ENCODE assay signal across 8 mouse cellular contexts in genomic region chr8:69399181-69399955, GRCm38 (mm10). TPM values are rescaled to one million over a fixed set of nuclear protein-coding genes. Genes with fewer than 3 reads are reported as not detected.
DNase-seq lines count a peak whose midpoint lies in the region; ATAC-seq lines count a peak whose summit lies in the region.

No protein-coding gene starts in this region.

- H3K27ac ChIP-seq in embryonic facial prominence, embryonic 11.5 days (replicated peaks; ENCODE audit: low read depth, low read length), result no peak overlapping the region
- peak overlapping the region; percentile 55 for H3K27ac ChIP-seq in heart, embryonic 12.5 days (ENCODE audit: poor library complexity, severe bottlenecking)
- no peak overlapping the region for H3K27ac ChIP-seq in kidney, embryonic 14.5 days (ENCODE audit: low read depth, low read length)
- H3K27ac ChIP-seq in neural tube, embryonic 12.5 days, result no peak overlapping the region

- H3K36me3 ChIP-seq in embryonic facial prominence, embryonic 11.5 days (replicated peaks; ENCODE audit: control insufficient read depth, insufficient read depth, low read depth, low read length), result no peaks in the 10 kb centered on the region
- no peaks in the 10 kb centered on the region for H3K36me3 ChIP-seq in heart, embryonic 12.5 days
- no peaks in the 10 kb centered on the region for H3K36me3 ChIP-seq in kidney, embryonic 14.5 days (ENCODE audit: control insufficient read depth, insufficient read depth, low read length)
- H3K36me3 ChIP-seq in neural tube, embryonic 12.5 days, result no peaks in the 10 kb centered on the region

- H3K9me3 ChIP-seq in embryonic facial prominence, embryonic 11.5 days (replicated peaks; ENCODE audit: control insufficient read depth, low read length), result no peaks in the 10 kb centered on the region
- H3K9me3 ChIP-seq in heart, embryonic 12.5 days (replicated peaks), result 0 out of 2 replicates have a peak, but pooled peaks cover 4% of the 10 kb centered on the region
- no peaks in the 10 kb centered on the region for H3K9me3 ChIP-seq in kidney, embryonic 14.5 days (ENCODE audit: control insufficient read depth, low read length)
- no peaks in the 10 kb centered on the region for H3K9me3 ChIP-seq in neural tube, embryonic 12.5 days

- H3K9ac ChIP-seq in embryonic facial prominence, embryonic 11.5 days (replicated peaks; ENCODE audit: low read length), result peak overlapping the region; percentile 71
- peak overlapping the region; percentile 81 for H3K9ac ChIP-seq in heart, embryonic 12.5 days
- peak overlapping the region; percentile 62 for H3K9ac ChIP-seq in kidney, embryonic 14.5 days (ENCODE audit: low read depth, low read length)
- peak overlapping the region; percentile 52 for H3K9ac ChIP-seq in neural tube, embryonic 12.5 days

- DNase-seq in spleen, adult 18-20 months, result peak; percentile 38 to 61
- DNase-seq in spleen, adult 12 weeks (ENCODE audit: low spot score), result no peak
- DNase-seq in embryonic facial prominence, embryonic 11.5 days (ENCODE audit: low spot score), result peak; percentile 53
- DNase-seq in lung, adult 18-20 months, result peak; percentile 70 to 73
- DNase-seq in thymus, postnatal 14 days, result peak; percentile 35

- H3K4me1 ChIP-seq in embryonic facial prominence, embryonic 11.5 days (ENCODE audit: control insufficient read depth, insufficient read depth, low read length), result peaks cover 2% of the 10 kb centered on the region; the same call in 1 of the 2 replicates
- peaks cover 11% of the 10 kb centered on the region for H3K4me1 ChIP-seq in heart, embryonic 12.5 days (replicated peaks)
- peaks cover 2% of the 10 kb centered on the region; the same call in 1 of the 2 replicates for H3K4me1 ChIP-seq in kidney, embryonic 14.5 days (ENCODE audit: control insufficient read depth, insufficient read depth, low read length)
- peaks cover 6% of the 10 kb centered on the region for H3K4me1 ChIP-seq in neural tube, embryonic 12.5 days

- ATAC-seq in embryonic facial prominence, embryonic 11.5 days (replicated peaks; ENCODE audit: insufficient number of reproducible peaks, low FRiP score, low TSS enrichment, low read depth), result peak; percentile 50
- peak; percentile 78 for ATAC-seq in heart, embryonic 12.5 days (ENCODE audit: insufficient number of reproducible peaks, low FRiP score)
- peak; percentile 80 for ATAC-seq in kidney, embryonic 14.5 days (ENCODE audit: low FRiP score, low TSS enrichment)
- peak; percentile 23 for ATAC-seq in neural tube, embryonic 12.5 days (ENCODE audit: low FRiP score, low read depth)

- H3K27me3 ChIP-seq in embryonic facial prominence, embryonic 11.5 days (ENCODE audit: control insufficient read depth, insufficient read depth, low read length), result no peaks in the 10 kb centered on the region
- no peaks in the 10 kb centered on the region for H3K27me3 ChIP-seq in heart, embryonic 12.5 days (replicated peaks)
- H3K27me3 ChIP-seq in kidney, embryonic 14.5 days (ENCODE audit: control insufficient read depth, insufficient read depth, low read length), result no peaks in the 10 kb centered on the region
- H3K27me3 ChIP-seq in neural tube, embryonic 12.5 days (replicated peaks), result no peaks in the 10 kb centered on the region

- H3K4me3 ChIP-seq in embryonic facial prominence, embryonic 11.5 days (ENCODE audit: low read depth, low read length), result peak overlapping the region; percentile 39
- H3K4me3 ChIP-seq in heart, embryonic 12.5 days, result peak overlapping the region; percentile 60
- H3K4me3 ChIP-seq in kidney, embryonic 14.5 days (ENCODE audit: low read length), result peak overlapping the region; percentile 51
- H3K4me3 ChIP-seq in neural tube, embryonic 12.5 days, result peak overlapping the region; percentile 39

- 10% methylated on average over 43 of the region's 43 CpGs for WGBS in embryonic facial prominence, embryonic 11.5 days
- WGBS in heart, embryonic 12.5 days, result 9% methylated on average over 43 of the region's 43 CpGs
- WGBS in kidney, embryonic 14.5 days, result 16% methylated on average over 42 of the region's 43 CpGs
- WGBS in neural tube, embryonic 12.5 days, result 19% methylated on average over 43 of the region's 43 CpGs

- H3K4me2 ChIP-seq in embryonic facial prominence, embryonic 11.5 days (ENCODE audit: low read depth, low read length), result peak overlapping the region; percentile 73
- peak overlapping the region; percentile 88 for H3K4me2 ChIP-seq in heart, embryonic 12.5 days
- peak overlapping the region; percentile 67 for H3K4me2 ChIP-seq in kidney, embryonic 14.5 days (replicated peaks; ENCODE audit: low read depth, low read length)
- H3K4me2 ChIP-seq in neural tube, embryonic 12.5 days (replicated peaks), result peak overlapping the region; percentile 67

RNA-seq across cellular contexts. Expression of gene Gm9495, which starts 54.0 kb away (rescaled TPM):
- not detected in 2 replicates for polyA plus RNA-seq in embryonic facial prominence, embryonic 11.5 days (2014; fragmentation: Nextera tagmentation; extraction: Ambion mirVana)
- not detected in 2 replicates for polyA plus RNA-seq in heart, embryonic 12.5 days (2016; fragmentation: Nextera tagmentation; extraction: Ambion mirVana)
- polyA plus RNA-seq in kidney, embryonic 14.5 days (2014; fragmentation: Nextera tagmentation; extraction: Ambion mirVana), result not detected in 2 replicates
- not detected in 2 replicates for polyA plus RNA-seq in neural tube, embryonic 12.5 days (2016; fragmentation: Nextera tagmentation; extraction: Ambion mirVana)

Comparison
In these comparisons a context has a peak if more than half of its experiments do, and no peak if none do; other contexts are left out.
1. ATAC-seq: peak in every context shown above with its lines; median percentile 80 in kidney, embryonic 14.5 days; 78 in heart, embryonic 12.5 days; 50 in embryonic facial prominence, embryonic 11.5 days; 23 in neural tube, embryonic 12.5 days.